Mouse (Mus musculus) neural tube, embryonic 14.5 days (tissue): ENCODE results near the gene Bcas3. TPM values are rescaled to one million over a fixed set of nuclear protein-coding genes. Genes with fewer than 3 reads are reported as not detected.

ENCODE experiments used
- ATAC-seq: fragments of 200-750 bp; cut with Nextera tagmentation; 2 replicates; pipeline ENCODE4 v1.8.0; 2017; ENCODE audit warnings: low read depth, mild to moderate bottlenecking, moderate TSS enrichment, moderate library complexity
- H3K27ac ChIP-seq: fragments of 300-500 bp; sonication (generic); 2 replicates; pipeline ENCODE4 v1.5.1; 2014; ENCODE audit warnings: low read depth, mild to moderate bottlenecking, control low read depth, low read length, moderate library complexity, mixed read lengths
- H3K27me3 ChIP-seq: fragments of 300-500 bp; sonication (generic); 2 replicates; pipeline ENCODE4 v1.6.1; 2014; ENCODE audit warnings: low read length; ENCODE audit not compliant: control insufficient read depth, insufficient read depth
- H3K36me3 ChIP-seq: fragments of 300-500 bp; sonication (generic); 2 replicates; pipeline ENCODE4 v1.6.1; 2014; ENCODE audit warnings: low read length, mixed read lengths; ENCODE audit not compliant: control insufficient read depth, insufficient read depth
- H3K4me1 ChIP-seq: fragments of 300-500 bp; sonication (generic); 2 replicates; pipeline ENCODE4 v1.6.1; 2014; ENCODE audit warnings: low read length; ENCODE audit not compliant: control insufficient read depth, insufficient read depth
- H3K4me2 ChIP-seq: fragments of 300-500 bp; sonication (generic); 2 replicates; pipeline ENCODE4 v1.6.1; 2014; ENCODE audit warnings: mild to moderate bottlenecking, low read depth, low read length, control low read depth
- H3K4me3 ChIP-seq: fragments of 300-500 bp; sonication (generic); 2 replicates; pipeline ENCODE4 v1.5.1; 2014; ENCODE audit warnings: low read depth, low read length, control low read depth, mixed read lengths
- H3K9ac ChIP-seq: fragments of 300-500 bp; sonication (generic); replicated peaks from 2 replicates; pipeline ENCODE4 v1.6.1; 2014; ENCODE audit warnings: low read depth, mild to moderate bottlenecking, control low read depth, low read length, mixed read lengths
- H3K9me3 ChIP-seq: fragments of 300-500 bp; sonication (generic); 2 replicates; pipeline ENCODE4 v1.6.1; 2016; ENCODE audit warnings: low read length; ENCODE audit not compliant: control insufficient read depth
- WGBS: fragments of 180-500 bp; shearing (Covaris S2); extraction: QIAGEN DNeasy Blood & Tissue Kit; methylation state at CpG from one replicate; pipeline ENCODE4 v1.1.7; 2014; 5-methylcytosine and 5-hydroxymethylcytosine counted together
- polyA plus RNA-seq: library from polyadenylated mRNA; unstranded; fragments of >200 nt; fragmentation: Nextera tagmentation; extraction: Ambion mirVana; gene quantifications from 2 replicates; pipeline ENCODE4 v1.2.1, GENCODE M21; 2014

Gene Bcas3
- polyA plus RNA-seq, 1 experiment from 2014 or later: 30.9 TPM

- Histone ChIP-seq H3K4me1 (no peaks in the 10 kb centered on the region), H3K27me3 (no peaks in the 10 kb centered on the region), H3K4me3 (no peak overlapping the region), H3K9me3 (no peaks in the 10 kb centered on the region), H3K4me2 (no peak overlapping the region), H3K36me3 (no peaks in the 10 kb centered on the region), H3K9ac (no peak overlapping the region), H3K27ac (no peak overlapping the region)
- no peak for ATAC-seq
- WGBS: 89% methylated on average over 11 of the region's 11 CpGs
Observed at GRCm38 (mm10) chr11:85807353-85807752, 454.4 kb downstream of the Bcas3 start.

- whole genome bisulfite sequencing: 86% methylated on average over 4 of the region's 4 CpGs
- no peak for ATAC-seq
Observed at GRCm38 (mm10) chr11:85811229-85811628, 458.3 kb downstream of the Bcas3 start.

GRCm38 (mm10) chr11:85811676-85812075, 458.7 kb downstream of the Bcas3 start:
- no peaks in the 10 kb centered on the region for H3K4me1 ChIP-seq
- H3K27ac ChIP-seq: no peak overlapping the region
- 87% methylated on average over 5 of the region's 5 CpGs for WGBS
- no peaks in the 10 kb centered on the region for H3K27me3 ChIP-seq
- ATAC-seq: no peak
- no peaks in the 10 kb centered on the region for H3K9me3 ChIP-seq
- no peaks in the 10 kb centered on the region for H3K36me3 ChIP-seq
- H3K4me3 ChIP-seq: no peak overlapping the region
- no peak overlapping the region for H3K9ac ChIP-seq
- no peak overlapping the region for H3K4me2 ChIP-seq

More at GRCm38 (mm10) chr11:85811229-85811628, 458.3 kb downstream of the Bcas3 start:
- Histone ChIP-seq H3K9me3 (no peaks in the 10 kb centered on the region), H3K9ac (no peak overlapping the region), H3K27me3 (no peaks in the 10 kb centered on the region), H3K4me2 (no peak overlapping the region), H3K36me3 (no peaks in the 10 kb centered on the region), H3K4me3 (no peak overlapping the region), H3K27ac (no peak overlapping the region), H3K4me1 (no peaks in the 10 kb centered on the region)

- no peak overlapping the region for H3K4me2 ChIP-seq
- 88% methylated on average over 12 of the region's 12 CpGs for WGBS
- H3K4me3 ChIP-seq: no peak overlapping the region
- no peaks in the 10 kb centered on the region for H3K9me3 ChIP-seq
- no peaks in the 10 kb centered on the region for H3K27me3 ChIP-seq
- no peak overlapping the region for H3K9ac ChIP-seq
- H3K36me3 ChIP-seq: no peaks in the 10 kb centered on the region
- no peak for ATAC-seq
- H3K27ac ChIP-seq: no peak overlapping the region
- no peaks in the 10 kb centered on the region for H3K4me1 ChIP-seq
Observed at GRCm38 (mm10) chr11:85812201-85812966, 459.4 kb downstream of the Bcas3 start.

- Histone ChIP-seq H3K9ac (no peak overlapping the region), H3K36me3 (no peaks in the 10 kb centered on the region), H3K4me1 (no peaks in the 10 kb centered on the region), H3K4me3 (no peak overlapping the region), H3K27me3 (no peaks in the 10 kb centered on the region), H3K4me2 (no peak overlapping the region), H3K27ac (no peak overlapping the region), H3K9me3 (no peaks in the 10 kb centered on the region)
- WGBS: 51% methylated on average over 4 of the region's 4 CpGs
- ATAC-seq: no peak
Observed at GRCm38 (mm10) chr11:85814678-85815077, 461.7 kb downstream of the Bcas3 start.

- no peak for ATAC-seq
- Histone ChIP-seq H3K9me3 (no peaks in the 10 kb centered on the region), H3K9ac (no peak overlapping the region)
Observed at GRCm38 (mm10) chr11:85816471-85816870, 463.5 kb downstream of the Bcas3 start.

GRCm38 (mm10) chr11:85818401-85818800, 465.4 kb downstream of the Bcas3 start:
- H3K36me3 ChIP-seq: no peaks in the 10 kb centered on the region

More at GRCm38 (mm10) chr11:85816471-85816870, 463.5 kb downstream of the Bcas3 start:
- no peaks in the 10 kb centered on the region for H3K36me3 ChIP-seq
- no peaks in the 10 kb centered on the region for H3K4me1 ChIP-seq
- 86% methylated on average over 5 of the region's 5 CpGs for WGBS
- H3K4me3 ChIP-seq: no peak overlapping the region
- no peak overlapping the region for H3K4me2 ChIP-seq
- H3K27me3 ChIP-seq: no peaks in the 10 kb centered on the region
- no peak overlapping the region for H3K27ac ChIP-seq

GRCm38 (mm10) chr11:85820959-85821358, 468.0 kb downstream of the Bcas3 start:
- H3K27me3 ChIP-seq: no peaks in the 10 kb centered on the region
- H3K27ac ChIP-seq: no peak overlapping the region
- no peak overlapping the region for H3K4me3 ChIP-seq
- no peaks in the 10 kb centered on the region for H3K4me1 ChIP-seq
- no peaks in the 10 kb centered on the region for H3K9me3 ChIP-seq
- H3K9ac ChIP-seq: no peak overlapping the region
- no peaks in the 10 kb centered on the region for H3K36me3 ChIP-seq
- no peak for ATAC-seq
- no peak overlapping the region for H3K4me2 ChIP-seq
- WGBS: 83% methylated on average over 3 of the region's 3 CpGs

More at GRCm38 (mm10) chr11:85818401-85818800, 465.4 kb downstream of the Bcas3 start:
- Histone ChIP-seq H3K4me2 (no peak overlapping the region), H3K9me3 (no peaks in the 10 kb centered on the region), H3K4me3 (no peak overlapping the region), H3K27me3 (no peaks in the 10 kb centered on the region), H3K9ac (no peak overlapping the region), H3K27ac (no peak overlapping the region), H3K4me1 (no peaks in the 10 kb centered on the region)
- no peak for ATAC-seq
- 88% methylated on average over 3 of the region's 3 CpGs for WGBS

GRCm38 (mm10) chr11:85821659-85822058, 468.7 kb downstream of the Bcas3 start:
- 77% methylated on average over 9 of the region's 9 CpGs for WGBS
- Histone ChIP-seq H3K9ac (no peak overlapping the region), H3K9me3 (no peaks in the 10 kb centered on the region), H3K4me1 (no peaks in the 10 kb centered on the region), H3K27ac (no peak overlapping the region), H3K36me3 (no peaks in the 10 kb centered on the region), H3K4me2 (no peak overlapping the region), H3K4me3 (no peak overlapping the region), H3K27me3 (peaks cover 4% of the 10 kb centered on the region)
- no peak for ATAC-seq
